Mouse (Mus musculus) brown adipose tissue, adult 24 weeks (tissue): ENCODE results near the gene Atp13a2. TPM values are rescaled to one million over a fixed set of nuclear protein-coding genes. Genes with fewer than 3 reads are reported as not detected.
A peak's percentile ranks its signal among the peaks of the same experiment; 100 is the strongest.

Experiments
- H3K27ac ChIP-seq: fragments of 200-500 bp; replicated peaks from 2 replicates; pipeline ENCODE4 v1.5.1; 2012; ENCODE audit warnings: low read depth, mild to moderate bottlenecking, low read length
- H3K4me1 ChIP-seq: fragments of 200-500 bp; 2 replicates; pipeline ENCODE4 v1.6.1; 2012; ENCODE audit warnings: low read length, mixed read lengths; ENCODE audit not compliant: control insufficient read depth, insufficient read depth, insufficient read length
- H3K4me3 ChIP-seq: fragments of 200-500 bp; 2 replicates; pipeline ENCODE4 v1.5.1; 2012; ENCODE audit warnings: low read depth, mild to moderate bottlenecking, low read length, moderate library complexity; ENCODE audit not compliant: insufficient read depth
- polyA plus RNA-seq: library from polyadenylated mRNA; stranded (reverse); fragments of >200 nt; gene quantifications from 2 replicates; pipeline ENCODE4 v1.2.4, GENCODE M21; 2012; ENCODE audit not compliant: missing spikeins, insufficient read depth, insufficient read length

Gene Atp13a2
- polyA plus RNA-seq, 1 experiment, result 6.7 TPM

- Histone ChIP-seq H3K4me1 (no peaks in the 10 kb centered on the region), H3K4me3 (no peak overlapping the region), H3K27ac (no peak overlapping the region)
Measured at GRCm38 (mm10) chr4:140977278-140977677, 9.4 kb upstream of the Atp13a2 start.

DNA sequence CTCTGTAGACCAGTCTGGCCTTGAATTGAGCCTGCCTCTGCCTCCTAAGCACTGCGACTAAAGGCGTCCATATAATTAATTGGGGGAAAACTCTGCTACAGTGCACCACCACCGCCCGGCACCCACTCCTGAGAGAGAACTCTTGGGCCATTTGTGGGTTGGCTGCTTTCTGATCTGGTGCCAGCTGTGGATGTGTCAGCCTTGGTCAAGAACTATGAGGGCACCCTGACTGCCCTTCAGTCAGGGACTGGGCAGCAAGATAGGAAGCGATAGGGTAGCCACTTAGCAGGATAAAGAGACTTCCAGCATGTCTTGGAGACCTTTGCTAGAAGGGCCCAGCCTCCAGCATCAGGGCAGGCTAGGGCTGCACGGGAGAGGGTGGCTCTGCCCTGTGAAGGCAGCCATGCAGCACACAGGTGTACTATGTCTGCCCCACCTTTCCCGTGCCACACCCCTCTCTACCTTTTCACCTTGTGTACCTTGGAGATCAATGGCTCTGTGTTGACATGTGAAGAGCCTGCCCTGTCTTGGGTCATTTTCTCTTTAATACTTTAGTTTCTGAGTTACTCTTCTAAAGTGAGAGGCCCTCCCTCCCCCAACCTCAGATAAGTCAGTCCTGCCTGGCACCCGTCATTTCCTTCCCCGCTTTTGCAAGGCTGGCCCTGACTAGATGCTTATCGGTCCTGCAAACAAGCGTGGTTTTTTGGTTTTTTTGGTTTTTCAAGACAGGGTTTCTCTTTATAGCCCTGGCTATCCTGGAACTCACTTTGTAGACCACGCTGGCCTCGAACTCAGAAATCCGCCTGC is 8.6 kb upstream of the Atp13a2 start:
- Histone ChIP-seq H3K27ac (no peak overlapping the region), H3K4me3 (no peak overlapping the region), H3K4me1 (no peaks in the 10 kb centered on the region)

DNA sequence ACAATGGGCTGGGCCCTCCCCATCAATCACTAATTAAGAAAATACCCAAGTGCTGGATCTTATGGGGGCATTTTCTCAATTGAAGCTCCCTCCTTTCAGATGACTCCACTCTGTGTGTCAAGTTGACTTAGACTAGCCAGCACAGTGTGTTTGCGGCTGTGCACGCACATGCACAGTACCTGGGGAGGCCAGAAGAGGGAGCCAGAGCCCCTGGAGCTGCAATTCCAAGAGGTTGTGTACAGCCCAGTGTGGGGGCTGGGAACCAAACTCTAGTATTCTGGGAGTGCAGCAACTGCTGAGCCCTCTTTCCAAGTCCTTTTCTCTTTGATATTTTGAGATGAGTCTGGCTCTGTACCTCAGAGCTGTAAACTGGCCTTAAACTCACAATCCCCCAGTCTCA is 5.1 kb upstream of the Atp13a2 start:
- no peak overlapping the region for H3K27ac ChIP-seq
- no peaks in the 10 kb centered on the region for H3K4me1 ChIP-seq
- H3K4me3 ChIP-seq, result no peak overlapping the region

GRCm38 (mm10) chr4:140982808-140983207 is 3.9 kb upstream of the Atp13a2 start:
- Histone ChIP-seq H3K4me3 (no peak overlapping the region), H3K27ac (peak overlapping the region; percentile 56)

DNA sequence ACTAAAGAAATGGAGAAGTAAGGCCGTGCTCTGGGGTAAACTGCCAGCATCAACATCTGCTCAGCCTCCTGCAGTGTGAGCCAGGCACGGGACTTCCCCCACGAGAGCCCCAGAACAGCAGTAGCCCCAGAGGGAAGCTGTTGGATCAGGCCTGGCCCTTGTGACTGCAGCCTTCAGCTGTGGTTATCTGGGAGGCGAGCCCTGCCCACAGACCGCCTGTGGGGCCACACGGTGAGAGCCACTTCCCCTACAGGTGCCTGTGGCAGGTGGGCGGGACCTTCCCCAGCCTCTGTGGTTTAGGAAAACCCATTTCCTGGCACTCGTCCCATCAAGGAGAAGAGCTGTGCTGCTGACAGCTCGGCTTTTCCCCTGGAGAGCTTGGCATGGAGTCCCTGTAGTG is 3.2 kb upstream of the Atp13a2 start:
- peaks cover 7% of the 10 kb centered on the region; the same call in 1 of the 2 replicates for H3K4me1 ChIP-seq
- no peak overlapping the region for H3K27ac ChIP-seq
- no peak overlapping the region for H3K4me3 ChIP-seq

More at GRCm38 (mm10) chr4:140982808-140983207, 3.9 kb upstream of the Atp13a2 start:
- H3K4me1 ChIP-seq, result peaks cover 5% of the 10 kb centered on the region; the same call in 1 of the 2 replicates

GRCm38 (mm10) chr4:140984544-140984943 is 2.1 kb upstream of the Atp13a2 start:
- Histone ChIP-seq H3K27ac (no peak overlapping the region), H3K4me1 (peaks cover 7% of the 10 kb centered on the region; the same call in 1 of the 2 replicates), H3K4me3 (no peak overlapping the region)

- Histone ChIP-seq H3K4me3 (peak overlapping the region; percentile 80), H3K27ac (no peak overlapping the region), H3K4me1 (peaks cover 7% of the 10 kb centered on the region; the same call in 1 of the 2 replicates)
Measured at GRCm38 (mm10) chr4:140986024-140986710, 506 bp upstream of the Atp13a2 start.

DNA sequence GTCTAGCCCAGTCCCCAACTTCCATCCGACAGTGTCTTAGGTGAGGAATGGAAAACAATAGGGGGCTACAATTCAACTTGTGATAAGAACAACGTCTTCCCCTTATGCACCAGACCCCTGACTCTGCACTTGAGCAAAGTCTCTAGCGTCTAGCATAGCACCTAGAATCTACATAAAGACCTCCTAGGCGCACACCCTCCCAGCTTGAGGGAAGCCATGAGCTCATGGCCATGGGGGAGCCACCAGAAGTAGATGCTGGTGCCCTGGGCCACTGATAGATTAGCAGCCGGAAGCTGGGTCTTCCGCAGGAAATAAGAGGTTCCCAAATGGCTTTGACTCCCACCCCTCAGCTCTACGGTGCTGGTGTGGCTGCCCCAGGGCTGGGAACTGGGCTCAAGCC is 803 bp downstream of the Atp13a2 start:
- Histone ChIP-seq H3K27ac (peak overlapping the region; percentile 42; the same call in 1 of the 2 replicates), H3K4me1 (peaks cover 7% of the 10 kb centered on the region; the same call in 1 of the 2 replicates), H3K4me3 (peak overlapping the region; percentile 80)

GRCm38 (mm10) chr4:140988706-140989290 is 2.1 kb downstream of the Atp13a2 start:
- Histone ChIP-seq H3K4me1 (peaks cover 7% of the 10 kb centered on the region; the same call in 1 of the 2 replicates), H3K27ac (peak overlapping the region; percentile 46; the same call in 1 of the 2 replicates), H3K4me3 (peak overlapping the region; percentile 31)

DNA sequence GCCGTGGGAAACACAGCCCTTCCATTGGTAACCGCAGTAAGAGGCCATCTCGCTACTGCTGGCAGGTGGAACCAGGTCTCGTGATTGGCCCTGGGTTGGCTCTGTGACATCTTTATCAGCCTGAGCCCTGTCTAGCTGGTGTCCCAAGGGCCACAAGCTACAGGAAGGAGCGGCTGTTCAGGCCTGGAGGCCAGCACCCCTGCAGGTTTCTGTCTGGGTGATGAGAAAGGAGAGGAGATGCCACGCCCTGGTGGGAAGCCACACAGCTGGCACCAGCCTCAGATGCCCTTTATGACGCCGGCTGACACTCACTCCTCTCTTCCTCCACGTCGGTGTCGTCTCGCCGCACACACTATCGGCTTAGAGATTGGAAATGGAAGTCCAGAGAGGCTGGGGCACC is 2.8 kb downstream of the Atp13a2 start:
- Histone ChIP-seq H3K27ac (no peak overlapping the region; the same call in 1 of the 2 replicates), H3K4me1 (peaks cover 7% of the 10 kb centered on the region; the same call in 1 of the 2 replicates), H3K4me3 (no peak overlapping the region)

- H3K4me3 ChIP-seq, result no peak overlapping the region
- no peak overlapping the region for H3K27ac ChIP-seq
- H3K4me1 ChIP-seq, result peaks cover 7% of the 10 kb centered on the region; the same call in 1 of the 2 replicates
Measured at GRCm38 (mm10) chr4:140992215-140992614, 5.5 kb downstream of the Atp13a2 start.

DNA sequence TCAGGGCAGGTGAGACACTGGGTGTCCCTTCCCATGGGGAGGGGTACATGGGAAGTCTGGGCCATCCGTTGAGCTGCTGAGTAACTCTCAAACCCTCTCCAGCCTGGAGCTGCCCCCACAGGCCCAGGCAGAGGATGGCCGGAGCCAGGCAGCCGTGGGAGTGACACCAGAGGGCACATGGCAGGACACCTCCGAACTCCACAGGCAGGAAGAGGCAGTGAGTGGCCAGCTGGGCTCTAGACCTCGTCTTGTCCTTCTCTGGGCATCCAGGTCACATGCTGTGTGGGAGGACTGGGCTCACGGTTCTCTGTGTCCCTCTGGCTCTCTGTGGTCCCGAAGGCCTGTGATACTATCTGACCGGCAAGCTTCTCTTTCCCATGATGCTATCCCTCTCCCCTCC is 7.2 kb downstream of the Atp13a2 start:
- Histone ChIP-seq H3K27ac (no peak overlapping the region), H3K4me3 (no peak overlapping the region), H3K4me1 (no peaks in the 10 kb centered on the region)

DNA sequence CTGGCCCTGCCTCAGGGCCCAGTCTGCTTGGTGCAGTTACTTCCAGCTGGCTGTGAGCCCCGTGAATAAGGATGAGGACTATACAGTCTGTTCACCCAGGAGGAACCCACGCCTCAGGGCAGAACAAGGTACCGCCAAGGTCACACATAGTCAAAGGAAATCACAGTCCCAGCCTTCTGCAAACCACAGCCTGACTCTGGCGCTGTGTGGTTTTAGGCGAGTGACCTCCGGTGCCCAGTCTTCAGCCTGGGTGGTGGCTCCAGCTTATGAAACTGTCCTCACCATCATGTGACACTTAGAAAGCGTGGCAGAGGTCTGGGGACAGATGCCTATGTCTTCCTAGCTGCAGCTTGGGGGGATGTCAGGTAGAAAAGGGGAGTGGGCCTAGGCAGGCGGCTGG is 9.1 kb downstream of the Atp13a2 start:
- Histone ChIP-seq H3K4me3 (no peak overlapping the region), H3K4me1 (no peaks in the 10 kb centered on the region), H3K27ac (no peak overlapping the region)

DNA sequence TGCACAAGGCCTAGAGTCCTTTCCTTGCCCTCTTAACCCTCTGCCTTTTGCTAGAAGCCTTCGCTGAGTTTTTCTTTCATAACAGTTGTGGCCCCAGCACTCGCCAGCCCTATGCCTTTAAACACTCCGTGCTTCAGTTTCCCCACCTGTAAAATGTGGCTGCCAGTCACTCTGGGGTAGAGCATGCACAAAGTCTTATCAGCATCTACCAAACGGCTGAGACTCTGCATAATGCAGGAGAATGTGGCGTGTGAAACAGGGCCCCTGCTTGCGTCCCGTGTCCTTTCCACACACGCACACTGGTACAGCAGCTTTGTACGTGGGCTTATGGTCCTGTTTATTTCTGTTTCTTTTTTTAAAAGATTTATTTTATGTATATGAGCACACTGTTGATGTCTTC is 10.1 kb downstream of the Atp13a2 start:
- Histone ChIP-seq H3K4me3 (no peak overlapping the region), H3K4me1 (no peaks in the 10 kb centered on the region), H3K27ac (no peak overlapping the region)

DNA sequence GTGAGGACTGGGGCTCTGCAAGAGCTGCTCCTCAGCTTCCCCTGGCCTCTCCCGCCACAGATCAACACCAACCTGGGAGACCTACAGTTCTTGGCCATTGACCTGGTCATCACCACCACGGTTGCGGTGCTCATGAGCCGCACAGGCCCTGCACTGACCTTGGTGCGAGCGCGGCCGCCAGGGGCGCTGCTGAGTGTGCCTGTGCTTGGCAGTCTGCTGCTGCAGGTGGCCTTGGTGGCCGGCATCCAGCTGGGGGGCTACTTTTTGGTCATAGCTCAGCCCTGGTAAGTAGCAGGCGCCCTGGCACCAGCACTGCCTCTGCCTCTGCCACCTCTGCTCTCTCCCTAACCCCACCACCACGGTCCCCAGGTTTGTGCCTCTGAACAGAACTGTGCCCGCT is 19.3 kb downstream of the Atp13a2 start:
- Histone ChIP-seq H3K27ac (no peak overlapping the region), H3K4me1 (peaks cover 3% of the 10 kb centered on the region; the same call in 1 of the 2 replicates), H3K4me3 (no peak overlapping the region)
